Mouse (Mus musculus): Measurements from ENCODE around the gene Fdx1.
A peak's percentile ranks its signal among the peaks of the same experiment; 100 is the strongest.

Gene Fdx1

GRCm38 (mm10) chr9:51964110-51964509, 754 bp upstream of the Fdx1 start:
- DNase-seq (ENCODE audit: extremely low read depth, low read depth, low spot score) = no peak

GRCm38 (mm10) chr9:51961190-51961909, 2.0 kb downstream of the Fdx1 start:
- DNase-seq (ENCODE audit: extremely low read depth, low read depth, low spot score) = no peak

- DNase-seq (ENCODE audit: extremely low read depth, low read depth, low spot score) = no peak
Observed at GRCm38 (mm10) chr9:51960331-51960730, 3.0 kb downstream of the Fdx1 start.

DNA sequence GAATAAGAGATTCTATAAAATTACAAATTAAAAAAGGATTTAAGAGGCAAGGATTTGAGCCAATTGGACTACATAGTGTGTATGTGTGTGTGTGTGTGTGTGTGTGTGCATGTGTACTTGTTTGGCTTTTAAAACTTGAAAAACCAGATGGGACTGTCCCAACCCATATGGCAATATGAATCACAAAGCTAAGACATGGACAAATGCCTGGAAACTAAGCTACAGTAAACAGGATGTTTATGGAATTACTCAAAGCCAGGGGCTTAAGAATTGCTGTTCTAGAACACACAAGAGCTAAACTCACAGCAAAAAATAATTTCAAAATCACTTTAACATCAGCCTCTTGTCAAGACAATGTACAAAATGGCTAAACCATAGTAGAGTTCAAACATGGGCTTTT, 4.4 kb downstream of the Fdx1 start:
- no peak for DNase-seq (ENCODE audit: extremely low read depth, low read depth, low spot score)

DNA sequence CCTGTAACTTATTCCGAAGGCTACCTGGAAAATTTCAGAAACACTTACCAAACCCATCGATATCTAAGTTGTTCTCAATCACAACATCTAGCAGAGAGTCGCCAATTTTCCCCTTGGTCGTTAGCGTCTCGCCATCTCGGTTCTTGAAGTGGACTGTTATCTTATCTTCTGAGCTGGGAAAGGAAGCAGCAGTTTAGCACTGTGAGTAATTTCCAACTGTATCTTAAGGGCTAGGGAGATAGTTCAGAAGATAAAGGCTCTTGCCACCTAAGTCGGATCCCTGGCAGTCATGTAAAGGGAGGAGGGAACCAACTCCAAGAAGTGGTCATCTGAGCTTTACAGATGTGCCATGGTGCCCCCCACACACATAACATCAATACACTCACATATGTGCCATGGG, 6.3 kb downstream of the Fdx1 start:
- DNase-seq (ENCODE audit: extremely low read depth, low read depth, low spot score) = no peak

DNA sequence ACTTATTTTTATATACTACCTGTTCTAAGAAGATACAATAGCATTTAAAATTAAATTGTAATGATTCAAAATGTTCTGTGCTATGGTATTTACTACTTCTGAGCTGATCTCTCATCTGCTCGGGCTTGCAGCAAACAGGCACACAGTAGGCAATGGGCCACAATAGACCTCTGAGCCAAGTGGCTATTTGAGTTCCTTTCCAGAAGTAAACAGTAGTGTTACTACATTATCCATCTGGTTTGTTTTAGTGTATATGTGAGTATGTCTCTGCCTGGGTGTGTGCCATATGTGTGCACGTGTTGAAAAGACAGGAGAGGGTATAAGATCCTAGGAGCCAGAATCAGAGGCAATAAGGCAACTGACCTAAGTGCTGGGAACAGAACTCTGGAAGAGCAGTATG, 6.9 kb downstream of the Fdx1 start:
- DNase-seq (ENCODE audit: extremely low read depth, low read depth, low spot score) = no peak

DNA sequence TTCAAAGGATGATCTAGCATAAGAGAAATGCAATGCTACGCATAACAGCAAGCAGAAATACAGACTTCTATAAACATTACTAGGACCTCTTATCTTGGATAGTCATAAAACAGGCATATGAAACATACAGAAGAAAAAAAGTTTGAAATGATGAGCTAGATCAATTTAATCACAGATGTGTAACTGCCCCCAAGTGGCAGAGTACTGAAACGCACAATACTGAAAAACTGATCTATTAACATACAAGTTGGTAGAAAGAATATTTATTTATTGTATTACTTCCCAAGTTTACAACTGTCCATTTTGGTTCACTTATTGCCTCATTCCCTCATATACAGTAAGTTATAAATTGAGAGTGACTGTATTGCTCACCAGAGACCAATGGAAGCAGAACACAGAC, 12.0 kb downstream of the Fdx1 start:
- no peak for DNase-seq (ENCODE audit: extremely low read depth, low read depth, low spot score)

GRCm38 (mm10) chr9:51950667-51951066, 12.7 kb downstream of the Fdx1 start:
- no peak for DNase-seq (ENCODE audit: extremely low read depth, low read depth, low spot score)

DNA sequence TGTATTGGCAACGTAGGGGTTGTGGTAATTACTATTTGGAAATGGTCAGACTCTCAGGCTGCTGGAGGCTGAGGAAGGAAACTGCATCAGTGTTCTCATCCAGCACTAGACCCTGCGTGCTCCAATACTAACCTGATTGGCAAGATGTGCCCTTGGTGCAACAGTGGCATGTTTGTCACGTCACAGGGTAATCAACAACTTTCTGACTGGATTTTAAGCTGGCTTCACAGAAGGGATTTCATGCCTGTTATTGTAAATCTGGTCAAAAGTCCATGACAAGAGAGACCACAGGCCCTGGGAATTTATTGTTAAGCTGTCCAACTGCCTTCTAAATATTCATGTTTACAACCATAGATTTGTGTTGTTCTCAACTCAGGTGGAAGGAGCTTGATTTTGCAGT, 13.1 kb downstream of the Fdx1 start:
- no peak for DNase-seq (ENCODE audit: extremely low read depth, low read depth, low spot score)

DNA sequence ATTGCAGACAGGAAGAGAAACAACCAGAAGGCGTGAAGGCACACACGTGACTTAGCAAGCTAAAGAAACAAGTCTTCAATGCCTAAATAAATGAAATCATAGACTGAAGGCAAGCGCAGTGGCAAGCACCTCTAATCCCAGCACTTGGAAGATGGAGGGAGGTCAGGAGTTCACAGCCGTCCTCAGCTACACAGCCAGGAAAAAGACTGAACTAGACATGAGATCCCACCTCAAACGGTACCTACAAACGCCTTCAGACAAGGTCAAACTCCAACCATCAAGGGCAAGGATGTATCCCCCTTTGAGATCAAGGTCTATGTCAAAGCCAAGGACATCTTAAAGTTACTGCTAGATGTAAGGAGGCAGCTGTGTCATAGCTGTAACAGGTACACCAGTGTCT, 19.4 kb downstream of the Fdx1 start:
- no peak for DNase-seq (ENCODE audit: extremely low read depth, low read depth, low spot score)

DNA sequence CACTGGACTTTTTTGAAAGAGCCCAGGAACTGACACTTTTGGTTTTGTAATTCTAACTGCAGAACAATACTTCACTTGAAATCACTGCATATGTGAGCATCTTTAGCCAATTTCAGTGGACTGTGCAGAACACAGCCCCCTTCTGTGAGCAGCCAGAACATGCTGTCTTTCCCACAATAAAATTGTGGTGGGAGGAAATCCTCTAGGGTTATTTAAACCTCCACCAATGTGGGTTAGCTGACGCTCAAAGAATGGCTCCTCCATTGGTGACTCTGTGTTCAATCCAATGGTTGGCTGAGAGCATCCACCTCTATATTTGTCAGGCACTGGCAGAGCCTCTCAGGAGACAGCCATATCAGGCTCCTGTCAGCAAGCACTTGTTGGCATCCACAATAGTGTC, 28.7 kb downstream of the Fdx1 start:
- DNase-seq (ENCODE audit: extremely low read depth, low read depth, low spot score) = no peak

DNA sequence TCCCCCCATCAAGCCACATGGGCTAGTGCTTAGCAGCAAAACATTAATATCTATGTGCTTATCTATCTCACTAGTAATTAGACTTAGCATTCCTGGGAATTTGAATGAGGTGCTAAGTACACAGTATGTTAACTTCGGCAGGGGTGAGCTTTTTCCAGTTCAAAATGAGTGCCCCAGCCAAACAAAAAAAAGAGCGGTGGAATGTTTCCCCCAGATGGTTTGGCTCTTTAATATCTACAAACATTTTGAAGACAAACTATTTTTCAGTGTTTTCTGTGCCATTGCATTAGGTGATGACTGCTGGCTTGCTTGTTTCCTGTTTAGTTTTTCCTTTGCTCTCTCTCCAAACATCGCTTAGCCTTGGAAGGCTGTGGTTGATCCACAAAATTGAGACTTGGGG, 31.4 kb downstream of the Fdx1 start:
- DNase-seq (ENCODE audit: extremely low read depth, low read depth, low spot score) = no peak

GRCm38 (mm10) chr9:51931054-51931690, 32.2 kb downstream of the Fdx1 start:
- no peak for DNase-seq (ENCODE audit: extremely low read depth, low read depth, low spot score)

- DNase-seq (ENCODE audit: extremely low read depth, low read depth, low spot score) = no peak
Observed at GRCm38 (mm10) chr9:51929972-51930371, 33.4 kb downstream of the Fdx1 start.

DNA sequence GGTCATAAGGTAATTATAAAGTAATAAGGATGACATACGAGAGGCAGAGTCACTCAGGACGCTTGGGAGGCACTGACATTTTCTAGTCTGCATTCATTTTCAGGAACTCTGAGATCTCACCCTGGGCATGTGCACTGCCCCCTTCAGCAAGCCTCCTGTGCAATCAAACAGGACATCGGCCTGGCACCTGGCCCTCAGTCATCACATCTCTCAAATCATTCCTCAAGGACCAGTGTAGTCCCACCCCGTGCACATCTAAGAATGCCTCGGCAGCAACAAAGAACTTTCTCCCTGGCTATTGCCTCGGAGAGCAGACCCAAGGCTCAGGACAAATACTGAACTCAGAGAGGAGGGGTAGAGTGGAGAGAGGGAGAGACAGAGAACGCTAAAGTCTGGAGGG, 34.7 kb downstream of the Fdx1 start:
- DNase-seq (ENCODE audit: extremely low read depth, low read depth, low spot score) = no peak

DNA sequence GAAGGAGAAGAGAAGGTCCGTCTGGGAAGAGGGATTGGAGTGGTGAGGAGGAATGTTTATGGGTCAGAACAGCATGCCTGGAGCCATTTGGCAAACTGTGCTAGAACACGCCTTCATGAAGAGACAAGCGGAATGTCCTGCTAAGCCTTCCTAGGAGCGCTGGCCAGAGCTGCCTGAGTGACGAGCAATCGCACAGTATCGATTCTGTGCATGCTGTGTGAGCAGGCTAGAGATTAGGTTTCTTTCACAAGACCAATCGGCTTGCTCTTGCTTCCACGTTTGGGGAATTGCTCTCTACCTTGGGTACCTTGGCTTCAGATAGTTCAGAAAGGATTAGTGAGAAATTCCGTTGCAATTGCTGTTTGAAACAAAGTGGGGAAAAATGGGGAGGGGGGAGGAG, 35.2 kb downstream of the Fdx1 start:
- DNase-seq (ENCODE audit: extremely low read depth, low read depth, low spot score) = peak; percentile 18

GRCm38 (mm10) chr9:51927680-51928079, 35.7 kb downstream of the Fdx1 start:
- no peak for DNase-seq (ENCODE audit: extremely low read depth, low read depth, low spot score)

DNA sequence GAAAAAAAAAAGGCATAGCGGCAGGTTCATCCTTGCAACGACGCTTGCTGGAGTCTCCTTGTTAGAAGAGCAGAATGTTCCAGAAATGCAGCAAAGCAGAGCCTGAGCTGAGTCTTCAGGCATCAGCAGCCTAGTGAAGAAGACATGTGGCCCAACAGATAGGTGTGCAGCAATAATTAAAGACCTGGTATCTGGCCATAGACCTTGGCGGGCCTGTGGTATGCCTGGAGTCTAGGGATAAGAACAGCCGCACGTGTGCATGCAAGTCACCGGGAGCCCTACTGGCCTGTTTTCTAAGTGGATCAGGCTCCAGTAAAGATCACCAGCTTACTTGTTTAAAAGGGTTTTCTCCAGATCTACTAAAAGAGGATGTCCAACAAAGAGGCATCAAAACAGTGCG, 36.7 kb downstream of the Fdx1 start:
- DNase-seq (ENCODE audit: extremely low read depth, low read depth, low spot score) = no peak

- DNase-seq (ENCODE audit: extremely low read depth, low read depth, low spot score) = no peak
Observed at GRCm38 (mm10) chr9:51924551-51925081, 38.7 kb downstream of the Fdx1 start.

GRCm38 (mm10) chr9:51922756-51923155, 40.6 kb downstream of the Fdx1 start:
- no peak for DNase-seq (ENCODE audit: extremely low read depth, low read depth, low spot score)

DNA sequence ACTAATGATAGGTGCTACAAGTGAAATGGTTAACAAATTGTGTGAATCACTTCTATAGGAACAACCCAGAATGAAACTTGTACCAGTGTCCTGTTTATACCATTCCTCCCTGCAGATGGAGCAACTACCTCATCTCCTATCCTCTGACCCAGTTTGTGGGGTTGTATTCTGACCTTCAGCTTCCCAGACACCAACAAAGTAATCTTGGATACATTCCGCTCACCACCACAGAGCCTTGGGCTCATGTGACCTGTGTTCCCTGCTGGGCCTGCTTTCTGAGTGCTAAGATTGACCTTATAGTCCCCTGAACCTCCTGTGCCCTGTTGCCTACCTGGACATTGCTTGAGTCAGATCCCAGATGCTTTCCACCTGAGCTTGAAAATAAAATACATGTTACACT, 47.8 kb downstream of the Fdx1 start:
- no peak for DNase-seq (ENCODE audit: extremely low read depth, low read depth, low spot score)

GRCm38 (mm10) chr9:51914481-51915120, 48.8 kb downstream of the Fdx1 start:
- DNase-seq (ENCODE audit: extremely low read depth, low read depth, low spot score) = no peak

Measured in fat pad, adult 2 months (tissue).